Mouse (Mus musculus): ENCODE results near the gene Sem1. TPM values are rescaled to one million over a fixed set of nuclear protein-coding genes. Genes with fewer than 3 reads are reported as not detected.

The Sem1 gene
- polyA plus RNA-seq (2015; fragmentation: Nextera tagmentation; extraction: Ambion mirVana): 138 and 155 TPM in 2 replicates

DNA sequence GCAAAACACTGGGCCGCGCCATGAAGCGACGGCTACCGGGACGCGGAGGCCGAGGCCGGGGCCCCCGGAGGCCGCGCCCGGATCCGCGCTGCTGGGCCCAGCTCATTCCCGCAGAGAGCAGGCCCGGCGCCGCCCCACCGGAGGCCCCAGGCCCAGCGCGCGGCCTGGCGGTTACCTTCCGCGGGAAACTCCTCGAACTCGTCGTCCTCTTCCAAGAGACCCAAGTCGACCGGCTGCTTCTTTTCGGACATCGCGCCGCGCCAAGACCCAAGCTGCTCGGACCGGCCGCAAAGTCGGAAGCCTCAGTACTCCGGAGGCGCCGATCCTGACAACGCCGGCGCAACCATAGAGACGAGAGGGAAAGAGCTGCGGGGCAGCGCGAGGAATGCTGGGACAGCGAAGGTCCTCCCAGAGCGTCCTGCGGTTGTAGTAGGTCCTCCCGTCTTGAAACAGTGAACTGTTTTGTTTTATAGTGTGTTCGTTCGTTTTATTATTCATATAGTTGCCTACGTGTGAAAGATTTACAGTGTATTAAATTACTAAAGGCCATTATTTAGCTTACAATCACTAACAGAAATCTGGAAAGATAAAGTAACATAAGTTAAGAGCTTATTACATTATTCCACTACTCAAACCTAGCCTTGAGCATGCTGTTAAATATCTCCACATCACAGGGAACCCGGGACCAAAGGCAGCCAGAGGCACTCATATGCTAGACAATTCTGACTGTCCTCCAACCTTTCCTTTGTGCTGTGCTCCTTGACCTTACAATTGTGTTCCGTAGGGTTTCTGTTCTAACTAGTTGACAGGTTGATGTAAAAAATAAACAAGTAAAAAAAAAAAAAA, at the start of gene Sem1:
Sem1 (minus strand) TSS at position 360 of the 846 bp plus-strand sequence.
- 1% methylated on average over 59 of the region's 59 CpGs for WGBS
- Histone ChIP-seq H3K27me3 (no peaks in the 10 kb centered on the region), H3K9ac (peak within 1 kb of the TSS; percentile 98), H3K4me2 (peak within 1 kb of the TSS; percentile 83), H3K27ac (replicated peaks) (peak within 1 kb of the TSS; percentile 91), H3K9me3 (no peaks in the 10 kb centered on the region), H3K36me3 (no peaks in the 10 kb centered on the region), H3K4me1 (replicated peaks) (peaks cover 14% of the 10 kb centered on the region), H3K4me3 (peak within 1 kb of the TSS; percentile 88)
- ATAC-seq (ENCODE audit: low FRiP score, low read depth): peak; percentile 99

DNA sequence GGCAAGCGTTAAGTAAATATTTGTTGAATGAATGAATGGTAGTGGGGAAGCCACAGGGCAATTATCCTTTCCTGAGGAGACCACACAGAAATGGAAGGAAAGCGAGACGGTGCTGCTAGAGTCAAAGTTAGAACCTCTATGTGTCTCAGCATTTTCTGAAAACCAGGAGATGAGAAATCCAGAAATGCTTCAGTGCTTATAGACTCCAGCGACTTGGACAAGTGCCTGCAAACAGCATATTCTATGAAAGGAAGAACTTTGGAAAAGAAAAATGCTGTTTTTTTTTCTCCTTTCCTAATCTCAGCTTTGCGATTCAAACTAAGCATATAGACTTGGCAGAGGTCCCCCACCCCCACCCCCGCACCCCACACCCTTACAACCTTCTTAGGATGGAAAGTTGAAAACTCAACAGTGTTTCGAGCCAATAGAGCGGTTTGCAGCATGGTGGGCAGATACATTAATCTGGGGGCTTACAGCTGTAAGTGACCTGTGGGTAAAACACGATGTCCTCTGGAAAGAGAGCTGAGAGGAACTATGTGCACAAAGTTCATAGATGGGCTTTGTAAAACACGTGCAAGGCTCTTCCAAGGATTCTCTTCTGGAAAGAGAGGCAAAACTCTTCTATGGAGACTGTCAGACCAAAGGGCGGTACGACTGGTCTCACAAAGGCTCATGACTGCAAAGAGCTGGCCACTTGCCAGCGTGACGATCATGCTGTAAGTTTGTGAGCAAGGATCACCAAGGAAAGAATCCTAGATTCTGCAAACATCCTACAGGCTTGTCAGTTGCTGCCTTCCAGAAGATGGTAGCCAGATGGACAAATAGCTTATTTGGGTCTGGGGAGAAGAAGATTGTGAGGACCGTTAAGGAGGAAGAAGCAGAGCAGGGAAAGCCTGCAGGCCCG, 44.6 kb upstream of the Sem1 start:
- Histone ChIP-seq H3K4me2 (peak overlapping the region; percentile 28), H3K4me3 (no peak overlapping the region)
- 63% methylated on average over 16 of the region's 16 CpGs for WGBS

DNA sequence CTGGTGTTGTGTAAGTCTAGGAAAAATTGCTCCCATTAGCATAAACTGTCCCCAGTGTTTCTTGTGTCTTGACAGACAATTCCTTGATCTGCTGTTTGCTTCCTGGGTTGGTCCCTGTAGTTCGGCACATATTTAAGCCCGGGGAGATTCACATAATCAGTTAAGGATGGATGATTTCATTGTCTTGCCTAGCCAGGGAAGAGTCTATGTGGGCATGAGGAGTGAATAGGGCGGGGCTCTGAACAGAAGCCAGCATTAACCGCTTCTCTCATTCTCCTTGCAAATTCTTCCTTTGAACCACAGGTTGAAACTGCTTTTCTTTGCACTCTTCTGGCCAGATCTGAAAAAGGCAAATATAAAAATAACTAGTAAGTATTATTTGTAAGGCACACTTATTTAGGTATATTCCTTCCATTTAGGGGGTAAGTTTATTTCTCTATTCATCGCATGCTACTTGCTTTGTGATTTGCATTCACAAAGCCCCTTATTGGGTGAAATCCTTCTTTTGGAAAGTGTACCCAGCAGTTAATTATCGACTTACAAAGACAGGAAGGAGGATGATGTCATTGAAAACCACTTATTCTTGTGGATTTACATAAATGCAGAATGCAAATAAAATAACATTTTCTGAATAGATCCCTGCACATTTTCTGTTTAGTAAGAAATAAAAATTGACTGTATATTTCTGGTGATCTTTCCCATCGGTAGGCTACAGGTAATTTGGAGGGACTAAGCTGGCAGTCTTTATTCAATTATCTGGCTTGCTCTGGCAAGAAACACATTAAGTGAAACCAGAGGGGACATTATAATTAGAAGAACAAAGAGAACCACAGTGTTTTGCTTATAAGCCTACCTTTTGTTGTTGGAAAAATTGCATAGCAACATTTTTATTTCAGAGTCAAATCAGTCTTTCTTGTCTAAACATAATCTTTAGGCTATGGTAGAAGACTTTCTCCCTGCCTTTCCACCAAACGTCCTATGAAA, 25.4 kb upstream of the Sem1 start:
- Histone ChIP-seq H3K36me3 (no peaks in the 10 kb centered on the region), H3K4me2 (peak overlapping the region; percentile 14; the same call in 1 of the 2 replicates), H3K27me3 (no peaks in the 10 kb centered on the region), H3K9ac (no peak overlapping the region), H3K4me3 (no peak overlapping the region), H3K27ac (replicated peaks) (no peak overlapping the region; the same call in 1 of the 2 replicates), H3K9me3 (no peaks in the 10 kb centered on the region), H3K4me1 (replicated peaks) (0 out of 2 replicates have a peak, but pooled peaks cover 5% of the 10 kb centered on the region)
- peak; percentile 76 for ATAC-seq (ENCODE audit: low FRiP score, low read depth)
- 28% methylated on average over 8 of the region's 8 CpGs for WGBS

More for the DNA sequence above, 44.6 kb upstream of the Sem1 start:
- no peak overlapping the region for H3K9ac ChIP-seq
- no peaks in the 10 kb centered on the region for H3K9me3 ChIP-seq
- no peak overlapping the region for H3K27ac ChIP-seq (replicated peaks)
- H3K36me3 ChIP-seq: no peaks in the 10 kb centered on the region
- H3K27me3 ChIP-seq: no peaks in the 10 kb centered on the region
- no peak for ATAC-seq (ENCODE audit: low FRiP score, low read depth)
- no peaks in the 10 kb centered on the region for H3K4me1 ChIP-seq (replicated peaks)

DNA sequence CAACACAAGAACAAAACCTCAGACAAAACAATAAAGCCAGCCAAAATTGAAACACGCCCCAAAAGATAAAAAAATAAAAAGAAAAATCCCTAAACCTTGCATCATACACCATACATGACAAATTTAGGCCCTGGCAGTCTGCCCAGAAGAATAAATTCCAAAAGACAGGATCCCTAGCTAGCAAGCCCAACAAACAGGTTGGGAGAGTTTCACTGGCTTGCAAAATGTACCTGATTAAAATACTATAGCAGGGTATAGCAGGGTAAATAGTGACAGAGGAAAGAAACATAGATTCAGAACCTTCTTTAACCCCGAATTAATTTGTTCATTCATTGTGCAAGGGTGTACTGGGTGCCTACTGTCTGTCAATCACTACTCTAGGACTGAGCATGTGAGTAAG, 7.8 kb upstream of the Sem1 start:
- Histone ChIP-seq H3K9me3 (no peaks in the 10 kb centered on the region), H3K9ac (no peak overlapping the region), H3K27ac (replicated peaks) (no peak overlapping the region), H3K4me3 (no peak overlapping the region), H3K36me3 (no peaks in the 10 kb centered on the region), H3K4me2 (no peak overlapping the region), H3K27me3 (no peaks in the 10 kb centered on the region), H3K4me1 (replicated peaks) (no peaks in the 10 kb centered on the region)
- WGBS: 90% methylated on average over 2 of the region's 2 CpGs
- no peak for ATAC-seq (ENCODE audit: low FRiP score, low read depth)

DNA sequence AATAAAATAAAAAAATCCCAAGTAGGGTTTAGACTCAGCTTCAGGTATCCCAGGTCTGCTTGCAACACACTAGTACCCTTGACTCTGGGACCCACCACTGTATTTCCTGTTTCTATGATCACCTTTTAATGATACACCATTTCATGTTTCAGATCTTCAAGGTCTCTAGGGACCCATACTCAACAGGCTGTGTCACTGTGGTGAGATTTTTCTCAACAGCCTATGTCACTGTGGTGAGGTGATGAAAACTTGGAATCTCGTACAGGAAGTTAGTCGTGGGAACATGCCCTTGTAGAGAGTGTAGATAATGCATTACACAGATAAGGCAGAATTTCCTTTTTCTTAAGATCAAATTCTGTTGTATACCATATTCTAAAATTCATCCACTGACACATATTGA, 3.4 kb upstream of the Sem1 start:
- Histone ChIP-seq H3K27me3 (no peaks in the 10 kb centered on the region), H3K9me3 (no peaks in the 10 kb centered on the region), H3K9ac (no peak overlapping the region), H3K4me2 (no peak overlapping the region), H3K27ac (replicated peaks) (no peak overlapping the region), H3K36me3 (no peaks in the 10 kb centered on the region), H3K4me3 (no peak overlapping the region), H3K4me1 (replicated peaks) (peaks cover 7% of the 10 kb centered on the region)
- 83% methylated on average over 2 of the region's 2 CpGs for WGBS
- no peak for ATAC-seq (ENCODE audit: low FRiP score, low read depth)

DNA sequence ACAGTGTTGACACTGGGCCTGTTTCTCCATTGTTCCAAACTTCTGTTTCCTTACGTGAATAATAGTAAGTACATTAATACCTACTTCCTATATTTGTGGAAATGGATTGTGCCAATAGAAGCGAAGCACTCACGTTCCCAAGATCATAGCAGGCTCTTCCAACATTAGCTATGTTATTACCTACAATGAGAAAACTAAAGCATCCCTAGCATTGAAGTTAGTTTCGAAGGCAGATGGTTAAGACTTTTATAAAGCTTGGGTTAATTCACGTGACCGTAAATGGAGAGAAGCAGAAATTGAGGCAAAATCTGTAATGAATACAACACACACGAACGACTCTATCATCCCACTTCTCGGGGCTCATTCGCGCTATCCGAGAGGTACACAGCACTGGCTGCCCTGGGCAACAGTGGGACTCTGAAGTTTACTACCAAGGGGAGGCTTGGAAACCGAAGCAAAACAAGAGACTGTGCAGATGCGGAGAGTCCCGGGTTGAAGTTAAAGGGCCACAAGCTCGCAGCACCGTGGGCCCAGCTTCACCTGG, 650 bp downstream of the Sem1 start:
- no peaks in the 10 kb centered on the region for H3K36me3 ChIP-seq
- H3K9ac ChIP-seq: peak overlapping the region; percentile 98
- peak; percentile 66; the same call in 1 of the 2 replicates for ATAC-seq (ENCODE audit: low FRiP score, low read depth)
- peak overlapping the region; percentile 88 for H3K4me3 ChIP-seq
- H3K9me3 ChIP-seq: no peaks in the 10 kb centered on the region
- WGBS: 6% methylated on average over 17 of the region's 17 CpGs
- no peaks in the 10 kb centered on the region for H3K27me3 ChIP-seq
- H3K27ac ChIP-seq (replicated peaks): peak overlapping the region; percentile 91
- H3K4me1 ChIP-seq (replicated peaks): peaks cover 14% of the 10 kb centered on the region
- peak overlapping the region; percentile 83 for H3K4me2 ChIP-seq

DNA sequence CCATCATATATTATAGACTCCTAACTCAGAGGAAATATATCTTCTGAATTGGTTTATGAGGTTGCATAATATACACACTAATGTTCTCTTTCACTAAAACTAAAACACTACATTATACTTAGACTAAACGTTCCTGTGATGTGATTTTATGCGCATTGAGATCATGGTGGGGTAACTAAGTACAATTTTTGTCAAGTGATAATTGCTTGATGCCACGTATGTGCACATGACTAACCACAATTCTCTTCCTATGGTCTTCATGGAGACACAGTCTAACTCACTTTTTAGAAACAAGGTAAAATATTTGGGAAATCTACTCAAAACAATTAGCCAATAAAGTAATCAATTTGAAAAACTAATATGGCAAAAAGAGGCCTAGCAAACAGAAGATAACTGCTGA, 1.2 kb downstream of the Sem1 start:
- Histone ChIP-seq H3K9me3 (no peaks in the 10 kb centered on the region), H3K27me3 (no peaks in the 10 kb centered on the region), H3K4me2 (peak overlapping the region; percentile 83), H3K36me3 (no peaks in the 10 kb centered on the region), H3K9ac (peak overlapping the region; percentile 98; the same call in 1 of the 2 replicates), H3K4me1 (replicated peaks) (peaks cover 14% of the 10 kb centered on the region), H3K4me3 (peak overlapping the region; percentile 88), H3K27ac (replicated peaks) (no peak overlapping the region)
- 64% methylated on average over 3 of the region's 3 CpGs for WGBS
- ATAC-seq (ENCODE audit: low FRiP score, low read depth): no peak

DNA sequence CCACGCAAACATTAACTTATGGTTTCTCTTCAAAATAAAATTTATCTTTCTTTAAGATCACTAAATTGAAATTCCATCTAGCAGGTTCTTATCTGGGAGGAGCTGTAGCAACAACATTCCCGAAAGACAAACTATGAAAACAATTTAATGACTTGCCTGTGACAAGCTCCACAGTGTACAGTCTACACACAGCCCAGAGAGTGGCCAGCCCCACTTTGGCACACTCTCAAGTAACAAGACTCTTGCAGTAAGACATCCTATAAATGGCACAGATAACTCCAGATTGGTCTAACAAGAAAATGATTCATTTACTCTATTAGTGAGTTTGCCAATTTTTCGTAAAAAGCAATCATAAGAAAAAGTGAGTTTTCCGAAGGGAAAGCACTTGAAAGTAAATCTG, 2.7 kb downstream of the Sem1 start:
- Histone ChIP-seq H3K4me2 (no peak overlapping the region), H3K4me3 (no peak overlapping the region), H3K27ac (replicated peaks) (no peak overlapping the region), H3K9me3 (no peaks in the 10 kb centered on the region), H3K27me3 (no peaks in the 10 kb centered on the region), H3K9ac (no peak overlapping the region), H3K36me3 (no peaks in the 10 kb centered on the region), H3K4me1 (replicated peaks) (peaks cover 14% of the 10 kb centered on the region)
- ATAC-seq (ENCODE audit: low FRiP score, low read depth): no peak
- 91% methylated on average over 4 of the region's 4 CpGs for WGBS

DNA sequence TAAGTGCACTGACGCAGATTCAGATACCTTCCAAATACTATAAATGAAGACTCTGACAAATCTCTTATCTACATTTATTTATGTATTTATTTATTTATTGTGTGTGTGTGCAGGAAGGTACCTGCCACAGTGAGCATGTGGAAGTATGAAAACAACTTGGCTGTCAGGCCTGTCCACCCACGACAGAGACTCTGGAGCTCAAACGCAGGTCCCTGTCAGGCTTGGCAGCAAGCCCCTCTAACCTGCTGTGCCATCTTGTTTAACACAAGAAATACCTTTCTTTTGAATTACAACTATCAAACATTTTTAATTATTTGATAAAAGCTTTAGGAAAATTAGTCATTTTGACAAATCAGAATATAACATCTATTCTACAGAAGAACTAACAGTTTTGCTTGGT, 10.0 kb downstream of the Sem1 start:
- Histone ChIP-seq H3K4me3 (no peak overlapping the region), H3K4me2 (no peak overlapping the region), H3K4me1 (replicated peaks) (no peaks in the 10 kb centered on the region), H3K36me3 (no peaks in the 10 kb centered on the region), H3K27me3 (no peaks in the 10 kb centered on the region), H3K9me3 (no peaks in the 10 kb centered on the region), H3K27ac (replicated peaks) (no peak overlapping the region), H3K9ac (no peak overlapping the region)
- ATAC-seq (ENCODE audit: low FRiP score, low read depth): no peak
- WGBS: 72% methylated on average over 3 of the region's 3 CpGs

DNA sequence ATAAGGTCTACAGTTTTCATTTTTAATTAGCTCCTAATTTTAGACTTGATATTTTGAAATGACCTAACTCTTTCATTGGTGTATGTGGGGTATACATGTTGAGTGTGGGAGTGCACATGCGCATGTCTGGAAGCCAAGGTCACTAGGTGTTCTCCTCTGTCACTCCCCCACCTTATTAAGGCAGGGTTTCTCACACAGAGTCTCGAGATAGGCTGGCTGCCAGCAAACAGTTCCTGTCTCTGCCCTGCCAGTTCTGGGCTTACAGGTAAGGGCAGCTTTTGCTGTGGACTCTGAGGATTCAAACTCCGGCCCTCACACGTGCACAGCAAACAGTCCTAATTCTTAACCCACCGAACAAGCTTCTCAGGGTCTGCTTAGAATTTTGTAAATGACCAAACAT, 14.8 kb downstream of the Sem1 start:
- Histone ChIP-seq H3K9me3 (no peaks in the 10 kb centered on the region), H3K27me3 (no peaks in the 10 kb centered on the region), H3K4me3 (no peak overlapping the region), H3K36me3 (no peaks in the 10 kb centered on the region), H3K4me1 (replicated peaks) (no peaks in the 10 kb centered on the region), H3K27ac (replicated peaks) (no peak overlapping the region), H3K4me2 (no peak overlapping the region), H3K9ac (no peak overlapping the region)
- ATAC-seq (ENCODE audit: low FRiP score, low read depth): no peak
- WGBS: 88% methylated on average over 5 of the region's 5 CpGs

DNA sequence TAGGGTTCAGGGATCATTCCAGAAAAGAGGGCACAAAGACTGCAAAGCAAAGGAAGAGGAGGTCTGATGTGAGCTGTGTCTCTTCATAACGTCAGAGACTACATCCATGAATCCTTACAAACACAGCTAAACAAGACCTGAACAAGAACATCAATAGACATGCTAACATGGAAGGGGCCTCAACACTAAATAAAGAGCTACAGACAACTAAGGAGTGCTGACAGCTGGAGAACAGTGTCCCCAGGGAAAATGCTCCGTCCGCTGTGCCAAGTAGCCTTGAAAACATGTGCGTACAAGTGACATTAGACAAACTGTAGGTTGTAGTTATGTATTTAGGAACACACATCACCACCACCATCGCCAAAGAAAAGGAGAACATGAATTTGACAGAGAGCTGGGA, 15.7 kb downstream of the Sem1 start:
- Histone ChIP-seq H3K27ac (replicated peaks) (no peak overlapping the region), H3K9me3 (no peaks in the 10 kb centered on the region), H3K9ac (no peak overlapping the region), H3K36me3 (no peaks in the 10 kb centered on the region), H3K4me3 (no peak overlapping the region), H3K27me3 (no peaks in the 10 kb centered on the region), H3K4me2 (no peak overlapping the region), H3K4me1 (replicated peaks) (no peaks in the 10 kb centered on the region)
- ATAC-seq (ENCODE audit: low FRiP score, low read depth): no peak
- 56% methylated on average over 5 of the region's 5 CpGs for WGBS
